Mouse (Mus musculus): ENCODE results near the gene Rhbdl1. TPM values are rescaled to one million over a fixed set of nuclear protein-coding genes. Genes with fewer than 3 reads are reported as not detected.

Gene Rhbdl1
- polyA plus RNA-seq, 1 experiment from 2014 or later: 0.68 TPM

- peak within 1 kb of the TSS; percentile 83 for H3K9ac ChIP-seq (ENCODE audit: low read length)
- H3K9me3 ChIP-seq (ENCODE audit: control insufficient read depth, low read length): no peaks in the 10 kb centered on the region
- H3K4me2 ChIP-seq (ENCODE audit: low read depth, low read length): peak within 1 kb of the TSS; percentile 65
- peaks cover 11% of the 10 kb centered on the region for H3K4me1 ChIP-seq (replicated peaks; ENCODE audit: control insufficient read depth, insufficient read depth, low read length)
- peak; percentile 89 for ATAC-seq (ENCODE audit: low read depth)
- peak within 1 kb of the TSS; percentile 84 for H3K27ac ChIP-seq (ENCODE audit: low read length)
- peak within 1 kb of the TSS; percentile 84 for H3K4me3 ChIP-seq (ENCODE audit: low read length)
- peaks cover 34% of the 10 kb centered on the region for H3K36me3 ChIP-seq (ENCODE audit: control insufficient read depth, insufficient read depth, low read length)
- WGBS: under 1% methylated on average over 23 of the region's 23 CpGs
- no peaks in the 10 kb centered on the region for H3K27me3 ChIP-seq (ENCODE audit: control insufficient read depth, insufficient read depth, low read depth, low read length)
These were observed 51.8 kb downstream of the Rhbdl1 start, which contains the start of gene Haghl for GRCm38 (mm10) chr17:25785281-25785745. TSS of gene Haghl (minus strand) at chr17:25785673.

Small RNAs within 50 kb of the gene (microRNA-seq; reads per million reads assigned to microRNA genes)
- gene Mir3082: not detected

Other genes starting within 250 kb of the Rhbdl1 start
- 2.5 and 2.8 TPM in 2 replicates for gene Gng13, start 120.1 kb downstream of the Rhbdl1 start, polyA plus RNA-seq (2015; fragmentation: Nextera tagmentation; extraction: Ambion mirVana)
- 32.2 and 37.0 TPM in 2 replicates for gene Chtf18, start 109.9 kb downstream of the Rhbdl1 start, polyA plus RNA-seq (2015; fragmentation: Nextera tagmentation; extraction: Ambion mirVana)
- 25.0 and 26.6 TPM in 2 replicates for gene Rpusd1, start 109.6 kb downstream of the Rhbdl1 start, polyA plus RNA-seq (2015; fragmentation: Nextera tagmentation; extraction: Ambion mirVana)
- gene Mslnl, start 101.3 kb downstream of the Rhbdl1 start, polyA plus RNA-seq (2015; fragmentation: Nextera tagmentation; extraction: Ambion mirVana): 1.4 TPM in 2 replicates
- 42.8 and 68.0 TPM in 2 replicates for gene Msln, start 82.9 kb downstream of the Rhbdl1 start, polyA plus RNA-seq (2015; fragmentation: Nextera tagmentation; extraction: Ambion mirVana)
- 27.8 and 30.9 TPM in 2 replicates for gene Narfl, start 63.5 kb downstream of the Rhbdl1 start, polyA plus RNA-seq (2015; fragmentation: Nextera tagmentation; extraction: Ambion mirVana)
- 57.5 and 57.7 TPM in 2 replicates for gene Haghl, start 51.6 kb downstream of the Rhbdl1 start, polyA plus RNA-seq (2015; fragmentation: Nextera tagmentation; extraction: Ambion mirVana)
- 2.1 and 4.5 TPM in 2 replicates for gene Ccdc78, start 50.7 kb downstream of the Rhbdl1 start, polyA plus RNA-seq (2015; fragmentation: Nextera tagmentation; extraction: Ambion mirVana)
- gene Fam173a, start 44.4 kb downstream of the Rhbdl1 start, polyA plus RNA-seq (2015; fragmentation: Nextera tagmentation; extraction: Ambion mirVana): 115 and 125 TPM in 2 replicates
- gene AC134908.4, start 41.6 kb downstream of the Rhbdl1 start, polyA plus RNA-seq (2015; fragmentation: Nextera tagmentation; extraction: Ambion mirVana): not detected in 2 replicates
- gene Metrn, start 40.2 kb downstream of the Rhbdl1 start, polyA plus RNA-seq (2015; fragmentation: Nextera tagmentation; extraction: Ambion mirVana): 43.3 and 44.2 TPM in 2 replicates
- gene Fbxl16, start 28.2 kb downstream of the Rhbdl1 start, polyA plus RNA-seq (2015; fragmentation: Nextera tagmentation; extraction: Ambion mirVana): 1.1 and 1.2 TPM in 2 replicates
- gene Wdr24, start 13.7 kb downstream of the Rhbdl1 start, polyA plus RNA-seq (2015; fragmentation: Nextera tagmentation; extraction: Ambion mirVana): 28.5 and 28.9 TPM in 2 replicates
- gene Jmjd8, start 8.4 kb downstream of the Rhbdl1 start, polyA plus RNA-seq (2015; fragmentation: Nextera tagmentation; extraction: Ambion mirVana): 55.4 and 57.2 TPM in 2 replicates
- 314 and 316 TPM in 2 replicates for gene Stub1, start 3.9 kb downstream of the Rhbdl1 start, polyA plus RNA-seq (2015; fragmentation: Nextera tagmentation; extraction: Ambion mirVana)
- 1.9 and 2.3 TPM in 2 replicates for gene Gm20683, start 4.5 kb upstream of the Rhbdl1 start, polyA plus RNA-seq (2015; fragmentation: Nextera tagmentation; extraction: Ambion mirVana)
- gene Rhot2, start 7.6 kb upstream of the Rhbdl1 start, polyA plus RNA-seq (2015; fragmentation: Nextera tagmentation; extraction: Ambion mirVana): 18.3 and 18.6 TPM in 2 replicates
- 32.6 and 33.4 TPM in 2 replicates for gene Wdr90, start 24.2 kb upstream of the Rhbdl1 start, polyA plus RNA-seq (2015; fragmentation: Nextera tagmentation; extraction: Ambion mirVana)
- gene Mcrip2, start 31.5 kb upstream of the Rhbdl1 start, polyA plus RNA-seq (2015; fragmentation: Nextera tagmentation; extraction: Ambion mirVana): 20.6 and 21.6 TPM in 2 replicates
- gene Mettl26, start 37.8 kb upstream of the Rhbdl1 start, polyA plus RNA-seq (2015; fragmentation: Nextera tagmentation; extraction: Ambion mirVana): 54.2 and 58.4 TPM in 2 replicates
- gene Wfikkn1, start 43.6 kb upstream of the Rhbdl1 start, polyA plus RNA-seq (2015; fragmentation: Nextera tagmentation; extraction: Ambion mirVana): 0.43 and 0.50 TPM in 2 replicates
- 23.4 and 26.5 TPM in 2 replicates for gene Rab40c, start 82.4 kb upstream of the Rhbdl1 start, polyA plus RNA-seq (2015; fragmentation: Nextera tagmentation; extraction: Ambion mirVana)
- 62.0 and 64.2 TPM in 2 replicates for gene Pigq, start 107.6 kb upstream of the Rhbdl1 start, polyA plus RNA-seq (2015; fragmentation: Nextera tagmentation; extraction: Ambion mirVana)
- gene Nhlrc4, start 107.7 kb upstream of the Rhbdl1 start, polyA plus RNA-seq (2015; fragmentation: Nextera tagmentation; extraction: Ambion mirVana): 0.41 and 1.1 TPM in 2 replicates
- 0.08 and 0.16 TPM in 2 replicates for gene A930017K11Rik, start 115.3 kb upstream of the Rhbdl1 start, polyA plus RNA-seq (2015; fragmentation: Nextera tagmentation; extraction: Ambion mirVana)
- 21.1 TPM in 2 replicates for gene Capn15, start 148.5 kb upstream of the Rhbdl1 start, polyA plus RNA-seq (2015; fragmentation: Nextera tagmentation; extraction: Ambion mirVana)
- 6.5 and 6.7 TPM in 2 replicates for gene Rab11fip3, start 232.3 kb upstream of the Rhbdl1 start, polyA plus RNA-seq (2015; fragmentation: Nextera tagmentation; extraction: Ambion mirVana)

Data from lung, embryonic 16.5 days (tissue).